Mouse (Mus musculus) granulocyte monocyte progenitor cell, adult 5-6 weeks (primary cell): ENCODE data around the gene Cs. TPM values are rescaled to one million over a fixed set of nuclear protein-coding genes. Genes with fewer than 3 reads are reported as not detected.
A peak's percentile ranks its signal among the peaks of the same experiment; 100 is the strongest.

ENCODE experiments used
- ATAC-seq: replicated peaks from 2 replicates; pipeline ENCODE4 v1.8.0; 2016; ENCODE audit warnings: mild to moderate bottlenecking, moderate TSS enrichment, inconsistent platforms; ENCODE audit not compliant: poor library complexity, severe bottlenecking
- total RNA-seq, 2 experiments: library from RNA; stranded (forward) in 1 of 2; stranded (reverse) in 1 of 2; fragments of 200-712, 200-1000 nt in 1 of 2; fragments of >200 nt in 1 of 2; fragmentation: Nextera tagmentation in 1 of 2; gene quantifications; 2 replicates each; pipeline ENCODE4 v1.2.3; 2014 to 2017

Gene Cs
- total RNA-seq, 2 experiments from 2014 or later = 104 to 176 TPM

DNA sequence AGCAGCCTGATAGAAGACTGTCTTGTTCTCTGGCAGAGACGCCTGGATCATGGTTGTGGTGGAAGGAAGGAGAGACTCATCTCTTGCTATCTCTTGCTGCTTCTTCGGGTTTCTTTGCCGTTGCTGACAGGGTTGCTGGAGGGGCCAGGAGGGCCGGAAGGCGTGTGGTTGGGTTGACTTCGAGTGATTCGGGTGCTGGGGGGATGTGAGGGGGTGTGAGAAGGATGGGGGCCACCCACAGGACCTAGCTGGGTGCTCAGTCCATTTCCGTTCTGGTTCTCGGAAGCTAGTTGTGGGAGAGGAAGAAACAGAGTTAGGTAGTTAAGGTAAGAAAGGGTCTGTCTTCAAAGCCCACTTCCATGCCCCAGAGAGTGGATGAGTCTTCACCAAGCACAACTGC lies 64.1 kb downstream of the Cs start:
- ATAC-seq = no peak

GRCm38 (mm10) chr10:128403931-128404330 lies 66.4 kb downstream of the Cs start:
- ATAC-seq = no peak

GRCm38 (mm10) chr10:128408591-128409535 lies 71.3 kb downstream of the Cs start:
- no peak for ATAC-seq

DNA sequence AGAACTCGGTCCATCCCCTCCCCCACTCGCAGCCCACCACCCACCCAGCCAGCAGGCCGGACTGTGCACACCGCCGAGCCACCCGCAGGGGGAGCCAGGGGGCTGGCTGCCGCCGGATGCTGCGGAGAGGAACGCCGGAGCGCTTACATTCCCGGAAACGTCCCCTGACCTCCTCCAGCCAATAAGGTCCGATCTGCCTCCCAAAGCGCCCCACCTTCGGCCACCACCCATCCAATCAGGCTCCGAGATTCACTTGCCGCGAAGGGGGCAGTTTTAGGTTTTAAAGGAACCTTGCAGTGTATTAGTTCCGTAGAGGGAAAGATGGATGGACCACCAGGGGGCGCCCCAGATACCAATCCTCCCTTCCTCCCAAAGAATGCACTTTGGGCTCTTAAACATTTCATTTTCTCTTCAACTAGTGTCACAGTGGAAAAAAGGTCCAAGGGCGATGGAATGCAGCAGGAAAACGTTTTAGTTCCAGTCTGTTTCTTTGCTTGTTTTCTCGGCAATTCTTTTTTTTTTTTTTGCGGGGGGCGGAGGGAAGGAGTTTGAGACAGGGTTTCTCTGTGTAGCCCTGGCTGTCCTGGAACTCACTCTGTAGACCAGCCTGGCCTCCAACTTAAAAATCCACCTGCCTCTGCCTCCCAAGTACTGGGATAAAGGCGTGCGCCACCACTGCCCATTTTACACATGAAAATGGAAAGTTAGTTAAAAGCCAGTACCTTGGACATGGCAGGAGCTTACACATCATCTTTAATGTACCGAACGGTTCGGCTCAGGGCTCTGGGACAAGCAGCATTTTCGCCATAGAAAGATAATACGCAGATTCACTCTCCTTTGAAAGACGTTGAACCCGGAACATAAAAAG lies 72.4 kb downstream of the Cs start:
- peak; percentile 77 for ATAC-seq

DNA sequence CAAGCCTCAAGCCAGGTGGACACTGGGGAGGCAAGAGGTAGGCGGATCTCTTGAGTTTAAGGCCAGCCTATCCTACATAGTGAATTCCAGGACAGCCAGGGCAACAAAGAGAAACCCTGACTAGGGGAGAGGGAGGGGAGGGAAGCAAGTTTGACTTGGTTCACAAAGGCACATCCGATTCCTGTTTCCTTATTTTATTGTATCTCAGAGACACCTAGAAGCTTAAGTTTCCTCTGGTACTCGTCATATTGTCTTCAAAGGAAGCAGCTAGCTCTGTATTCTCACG lies 73.0 kb downstream of the Cs start:
- ATAC-seq = no peak

DNA sequence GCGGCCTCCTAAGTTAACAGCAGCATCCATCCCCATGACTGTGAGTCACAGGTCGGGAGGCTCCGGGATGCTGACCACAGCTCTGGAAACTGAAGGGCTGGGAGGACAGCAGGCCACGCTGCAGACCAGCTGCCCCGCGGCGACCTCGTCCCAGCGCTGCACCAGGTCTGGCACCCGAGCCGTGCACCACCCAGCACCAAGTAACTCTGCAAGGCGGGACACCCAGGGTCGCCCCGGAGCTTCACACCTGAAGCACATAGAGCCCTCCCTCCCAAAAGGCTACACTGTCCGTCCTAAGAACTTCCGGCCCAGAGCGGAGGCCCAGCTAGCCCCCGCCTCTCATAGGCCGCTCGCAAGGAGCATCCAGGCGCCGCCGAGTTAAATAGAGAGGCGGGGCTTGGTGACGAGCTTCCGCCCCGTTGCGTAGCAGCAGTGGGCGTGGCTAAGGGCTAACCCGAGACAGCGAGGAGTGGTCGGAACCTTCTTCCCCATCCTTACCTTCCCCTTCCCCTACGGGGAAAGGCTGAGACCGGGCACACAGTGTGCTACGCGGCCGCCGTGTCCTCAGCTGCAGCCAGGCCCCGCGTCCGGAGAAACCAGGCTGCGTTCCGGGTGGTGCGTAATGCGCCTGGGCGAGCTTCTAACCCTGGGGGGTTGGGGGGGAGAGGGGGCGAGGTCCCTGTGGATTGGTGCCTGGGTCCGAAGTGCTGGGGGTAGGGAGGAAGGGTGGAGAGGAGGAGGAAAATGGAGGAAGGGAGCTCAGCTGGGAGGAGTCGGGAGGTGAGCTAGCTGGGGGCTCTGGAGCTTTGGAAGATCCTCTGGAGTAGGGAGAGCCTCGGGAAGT lies 73.9 kb downstream of the Cs start, which contains the start of the genes Nabp2 and Rnf41:
Nabp2 (minus strand) TSS at position 282 of the 844 bp plus-strand sequence.
Rnf41 (plus strand) TSS at position 447 of the 844 bp plus-strand sequence.
- peak; percentile 78 for ATAC-seq

GRCm38 (mm10) chr10:128412055-128412381 lies 74.5 kb downstream of the Cs start:
- ATAC-seq = no peak

Other genes with a start within 250 kb of the Cs start
- gene Baz2a, start 246.2 kb upstream of the Cs start, total RNA-seq (2014; fragmentation: Nextera tagmentation) = 54.8 and 64.2 TPM in 2 replicates
- 15.0 and 17.2 TPM in 2 replicates for gene Baz2a, start 246.2 kb upstream of the Cs start, total RNA-seq (2017)
- 14.3 and 20.5 TPM in 2 replicates for gene Rbms2, start 157.4 kb upstream of the Cs start, total RNA-seq (2014; fragmentation: Nextera tagmentation)
- 1.8 and 2.1 TPM in 2 replicates for gene Rbms2, start 157.4 kb upstream of the Cs start, total RNA-seq (2017)
- not detected in 2 replicates for gene Gls2, start 143.3 kb upstream of the Cs start, total RNA-seq (2014; fragmentation: Nextera tagmentation)
- gene Gls2, start 143.3 kb upstream of the Cs start, total RNA-seq (2017) = not detected in 2 replicates
- gene Spryd4, start 125.9 kb upstream of the Cs start, total RNA-seq (2014; fragmentation: Nextera tagmentation) = 15.1 and 16.3 TPM in 2 replicates
- 9.7 and 19.2 TPM in 2 replicates for gene Spryd4, start 125.9 kb upstream of the Cs start, total RNA-seq (2017)
- gene Mip, start 111.9 kb upstream of the Cs start, total RNA-seq (2014; fragmentation: Nextera tagmentation) = 0.75 TPM in 1 of 2 replicates, not detected in the other
- gene Mip, start 111.9 kb upstream of the Cs start, total RNA-seq (2017) = not detected in 2 replicates
- gene Timeless, start 105.7 kb upstream of the Cs start, total RNA-seq (2014; fragmentation: Nextera tagmentation) = 55.4 and 70.5 TPM in 2 replicates
- 64.0 and 71.4 TPM in 2 replicates for gene Timeless, start 105.7 kb upstream of the Cs start, total RNA-seq (2017)
- gene Apon, start 83.6 kb upstream of the Cs start, total RNA-seq (2014; fragmentation: Nextera tagmentation) = 0.41 and 3.2 TPM in 2 replicates
- gene Apon, start 83.6 kb upstream of the Cs start, total RNA-seq (2017) = 0.31 and 0.99 TPM in 2 replicates
- not detected in 2 replicates for gene Apof, start 69.1 kb upstream of the Cs start, total RNA-seq (2014; fragmentation: Nextera tagmentation)
- 0.34 and 0.57 TPM in 2 replicates for gene Apof, start 69.1 kb upstream of the Cs start, total RNA-seq (2017)
- 26.8 and 28.5 TPM in 2 replicates for gene Stat2, start 67.2 kb upstream of the Cs start, total RNA-seq (2014; fragmentation: Nextera tagmentation)
- gene Stat2, start 67.2 kb upstream of the Cs start, total RNA-seq (2017) = 6.5 and 7.1 TPM in 2 replicates
- not detected in 2 replicates for gene Il23a, start 39.0 kb upstream of the Cs start, total RNA-seq (2014; fragmentation: Nextera tagmentation)
- gene Il23a, start 39.0 kb upstream of the Cs start, total RNA-seq (2017) = 1.3 and 1.6 TPM in 2 replicates
- gene Pan2, start 34.4 kb upstream of the Cs start, total RNA-seq (2014; fragmentation: Nextera tagmentation) = 22.7 and 25.7 TPM in 2 replicates
- gene Pan2, start 34.4 kb upstream of the Cs start, total RNA-seq (2017) = 9.8 and 16.2 TPM in 2 replicates
- gene Cnpy2, start 15.3 kb upstream of the Cs start, total RNA-seq (2014; fragmentation: Nextera tagmentation) = 108 and 200 TPM in 2 replicates
- 135 TPM in 2 replicates for gene Cnpy2, start 15.3 kb upstream of the Cs start, total RNA-seq (2017)
- gene Coq10a, start 31.3 kb downstream of the Cs start, total RNA-seq (2014; fragmentation: Nextera tagmentation) = 20.8 and 28.4 TPM in 2 replicates
- 6.8 and 7.9 TPM in 2 replicates for gene Coq10a, start 31.3 kb downstream of the Cs start, total RNA-seq (2017)
- gene Ankrd52, start 39.4 kb downstream of the Cs start, total RNA-seq (2014; fragmentation: Nextera tagmentation) = 58.1 and 60.1 TPM in 2 replicates
- gene Ankrd52, start 39.4 kb downstream of the Cs start, total RNA-seq (2017) = 9.1 and 11.3 TPM in 2 replicates
- not detected in 2 replicates for gene Slc39a5, start 63.5 kb downstream of the Cs start, total RNA-seq (2014; fragmentation: Nextera tagmentation)
- not detected in 2 replicates for gene Slc39a5, start 63.5 kb downstream of the Cs start, total RNA-seq (2017)
- 80.4 and 115 TPM in 2 replicates for gene Nabp2, start 73.8 kb downstream of the Cs start, total RNA-seq (2014; fragmentation: Nextera tagmentation)
- 58.6 and 60.5 TPM in 2 replicates for gene Nabp2, start 73.8 kb downstream of the Cs start, total RNA-seq (2017)
- 15.7 and 29.1 TPM in 2 replicates for gene Rnf41, start 73.9 kb downstream of the Cs start, total RNA-seq (2014; fragmentation: Nextera tagmentation)
- gene Rnf41, start 73.9 kb downstream of the Cs start, total RNA-seq (2017) = 16.5 and 18.6 TPM in 2 replicates
- 90.4 and 113 TPM in 2 replicates for gene Smarcc2, start 121.5 kb downstream of the Cs start, total RNA-seq (2014; fragmentation: Nextera tagmentation)
- gene Smarcc2, start 121.5 kb downstream of the Cs start, total RNA-seq (2017) = 56.4 and 56.9 TPM in 2 replicates
- gene Myl6, start 156.4 kb downstream of the Cs start, total RNA-seq (2014; fragmentation: Nextera tagmentation) = 1,019 and 1,105 TPM in 2 replicates
- gene Myl6, start 156.4 kb downstream of the Cs start, total RNA-seq (2017) = 1,278 and 1,308 TPM in 2 replicates
- 10.7 and 13.7 TPM in 2 replicates for gene Myl6b, start 161.0 kb downstream of the Cs start, total RNA-seq (2014; fragmentation: Nextera tagmentation)
- 1.2 and 1.7 TPM in 2 replicates for gene Myl6b, start 161.0 kb downstream of the Cs start, total RNA-seq (2017)
- gene Esyt1, start 188.1 kb downstream of the Cs start, total RNA-seq (2014; fragmentation: Nextera tagmentation) = 89.1 and 90.5 TPM in 2 replicates
- 78.8 and 97.6 TPM in 2 replicates for gene Esyt1, start 188.1 kb downstream of the Cs start, total RNA-seq (2017)
- gene Zc3h10, start 210.0 kb downstream of the Cs start, total RNA-seq (2014; fragmentation: Nextera tagmentation) = 8.8 and 9.7 TPM in 2 replicates
- 12.5 and 13.6 TPM in 2 replicates for gene Zc3h10, start 210.0 kb downstream of the Cs start, total RNA-seq (2017)
- 6,066 and 6,315 TPM in 2 replicates for gene Rpl41, start 211.6 kb downstream of the Cs start, total RNA-seq (2014; fragmentation: Nextera tagmentation)
- gene Rpl41, start 211.6 kb downstream of the Cs start, total RNA-seq (2017) = 3,608 and 4,444 TPM in 2 replicates
- 404 and 410 TPM in 2 replicates for gene Pa2g4, start 228.3 kb downstream of the Cs start, total RNA-seq (2014; fragmentation: Nextera tagmentation)
- gene Pa2g4, start 228.3 kb downstream of the Cs start, total RNA-seq (2017) = 414 and 442 TPM in 2 replicates